Mouse (Mus musculus) adrenal gland, postnatal 4 days (tissue): Measurements from ENCODE around the gene Pawr. TPM values are rescaled to one million over a fixed set of nuclear protein-coding genes. Genes with fewer than 3 reads are reported as not detected.

ENCODE experiments used
- DNase-seq, 2 experiments: peaks; one replicate each; pipeline ENCODE4 v3.0.0; 2021 to 2022; ENCODE audit warnings: low spot score in 2 of 2, mixed read lengths in 2 of 2
- total RNA-seq, 2 experiments: library from RNA; stranded (reverse); gene quantifications; 2 replicates each; pipeline ENCODE4 v1.2.3; 2021

The Pawr gene
- total RNA-seq, 2 experiments from 2014 or later, result 9.1 to 13.4 TPM

- DNase-seq, result no peak
Observed at GRCm38 (mm10) chr10:108388410-108388915, 56.5 kb downstream of the Pawr start.

GRCm38 (mm10) chr10:108389178-108389926, 57.4 kb downstream of the Pawr start:
- no peak for DNase-seq

GRCm38 (mm10) chr10:108389927-108390287, 58.0 kb downstream of the Pawr start:
- no peak for DNase-seq

DNA sequence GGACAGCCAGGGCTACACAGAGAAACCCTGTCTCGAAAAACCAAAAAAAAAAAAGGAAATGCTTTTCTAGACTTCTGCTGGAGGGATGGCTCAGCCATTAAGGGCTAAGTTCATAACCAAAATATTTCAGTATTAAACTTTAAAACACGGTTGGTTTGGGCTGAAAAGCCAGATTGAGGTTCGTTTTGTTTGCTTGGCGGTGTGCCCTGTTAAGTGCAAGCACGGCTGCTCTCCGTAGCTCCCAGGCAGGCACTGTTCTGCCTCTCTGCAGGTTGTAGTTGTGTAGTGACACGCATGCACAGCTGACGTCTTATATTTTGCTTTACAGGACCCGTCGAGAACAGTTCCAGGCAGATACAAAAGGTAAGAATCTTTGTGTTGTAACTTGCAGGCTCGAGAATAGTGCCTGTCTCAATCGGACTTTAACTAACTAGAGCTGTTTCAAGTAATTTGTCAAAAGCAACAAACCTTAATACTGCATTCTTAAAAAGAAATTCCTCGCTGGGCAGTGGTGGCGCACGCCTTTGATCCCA, 59.5 kb downstream of the Pawr start:
- DNase-seq, result no peak

DNA sequence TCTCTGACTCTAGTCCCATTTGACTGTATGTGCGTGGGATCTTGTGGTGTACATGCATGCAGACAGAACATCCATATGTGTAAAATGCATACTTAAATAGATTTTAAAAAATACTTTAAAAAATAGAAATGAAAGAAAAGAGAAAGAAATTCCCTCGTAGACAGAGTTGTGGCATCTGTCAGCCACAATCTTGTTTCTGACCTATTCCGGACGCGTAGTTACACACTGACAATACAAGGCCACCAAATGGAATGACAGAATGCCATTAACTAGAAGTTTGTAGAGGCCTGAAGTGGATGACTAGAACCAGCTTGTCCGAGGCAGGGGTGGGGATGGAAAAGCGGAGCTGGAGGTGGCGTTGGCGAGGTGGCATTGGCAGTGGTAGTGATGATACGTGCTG, 60.2 kb downstream of the Pawr start:
- no peak for DNase-seq

DNA sequence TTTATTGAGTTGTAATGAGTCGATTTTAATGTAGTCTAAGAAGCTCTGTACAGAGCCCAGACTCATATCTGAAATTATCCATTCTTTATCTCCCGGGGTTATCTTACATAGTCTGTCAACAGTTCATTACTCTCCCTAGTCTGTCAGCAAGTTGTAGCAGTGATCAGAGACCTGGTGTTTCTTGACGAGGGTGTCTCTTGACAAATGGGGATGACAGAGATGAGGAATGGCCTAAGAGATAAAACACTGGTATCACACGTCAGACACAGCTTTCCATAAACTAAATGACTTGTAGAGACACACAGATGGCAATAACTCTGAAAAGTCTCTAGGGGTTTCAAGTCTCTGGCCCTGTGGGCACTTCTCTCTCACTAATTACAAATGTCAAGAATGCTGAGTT, 62.4 kb downstream of the Pawr start:
- no peak for DNase-seq

DNA sequence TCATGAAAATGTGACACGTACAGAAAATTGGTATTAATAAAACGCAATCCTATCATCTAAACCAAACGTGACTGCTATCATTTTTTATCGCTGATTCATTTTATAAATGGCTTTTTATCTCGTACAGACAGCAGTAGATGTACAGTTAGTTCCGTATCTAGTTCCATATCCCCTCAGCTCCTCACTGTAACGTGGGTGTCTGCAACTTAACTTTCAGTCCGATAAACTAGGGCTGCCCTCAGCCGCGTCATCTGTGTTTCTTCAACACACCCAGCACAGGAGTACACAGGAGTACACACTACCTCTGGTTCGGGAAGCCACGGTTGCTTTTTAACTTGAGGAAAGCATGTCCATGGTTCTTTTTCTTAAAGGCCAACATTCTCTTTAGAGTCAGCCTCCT, 63.3 kb downstream of the Pawr start:
- DNase-seq, result no peak

- no peak for DNase-seq
Observed at GRCm38 (mm10) chr10:108395647-108396046, 63.7 kb downstream of the Pawr start.

DNA sequence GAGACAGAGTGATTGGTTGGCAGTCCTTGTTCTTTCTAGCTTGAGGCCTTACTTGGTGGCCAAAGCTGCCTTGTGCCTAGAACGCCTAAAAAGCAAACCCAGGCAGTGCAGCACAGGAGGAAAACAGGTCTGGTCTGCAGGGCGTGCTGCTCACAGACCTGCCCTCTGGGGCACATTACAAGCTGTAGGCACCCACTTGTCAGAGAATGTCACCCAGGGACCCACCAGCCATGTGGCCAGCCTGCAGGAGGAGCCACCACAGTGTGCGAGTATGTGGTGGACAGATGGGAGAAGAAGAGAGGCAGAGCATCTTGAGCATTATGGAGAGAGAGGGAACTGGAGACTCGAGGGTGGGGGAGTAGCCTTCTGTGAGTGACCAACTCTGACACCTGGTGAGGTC, 70.8 kb downstream of the Pawr start:
- DNase-seq, result no peak

DNA sequence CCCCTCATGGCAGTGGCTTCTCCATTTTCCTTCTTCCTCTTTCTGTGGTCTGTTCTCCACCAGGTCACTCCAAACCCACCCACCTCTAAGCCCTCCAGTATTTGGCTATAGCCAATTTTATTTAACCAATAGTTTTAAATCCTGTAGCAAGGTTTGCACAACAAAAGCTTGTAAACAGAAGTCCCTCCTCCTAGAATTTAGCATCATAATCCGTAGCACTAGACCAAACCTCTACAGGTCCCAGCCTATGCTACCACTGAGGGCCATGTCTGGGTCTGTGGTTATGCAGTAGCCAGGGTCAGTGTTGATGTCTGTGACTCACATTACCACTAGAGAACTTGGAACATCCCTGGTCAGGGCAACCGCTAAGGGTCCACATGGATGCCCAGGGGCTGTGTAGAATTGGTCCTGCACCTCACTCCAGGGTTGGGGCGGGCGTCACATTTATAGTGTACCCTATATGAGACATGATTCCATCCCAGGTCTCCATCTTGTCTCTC, 71.5 kb downstream of the Pawr start:
- no peak for DNase-seq

DNA sequence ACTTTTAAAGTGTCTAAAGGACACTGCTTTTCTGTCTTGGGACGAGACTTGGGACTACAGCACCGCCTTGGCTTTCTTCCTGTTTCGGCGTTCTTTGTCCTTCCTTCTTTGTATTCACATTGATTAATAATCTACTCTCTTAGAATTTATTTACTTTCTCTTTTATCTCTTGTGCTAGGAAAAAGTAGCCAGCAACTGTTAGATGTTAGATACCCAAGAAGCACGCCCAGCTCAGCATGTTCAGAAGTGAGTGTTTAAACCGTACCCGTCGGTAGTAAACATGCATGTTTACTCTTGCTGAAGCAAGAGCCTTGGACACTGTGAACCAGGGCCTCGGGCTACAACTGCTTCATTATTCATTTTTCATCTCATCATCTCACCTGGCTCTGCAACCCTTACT, 72.2 kb downstream of the Pawr start:
- DNase-seq, result no peak

GRCm38 (mm10) chr10:108405076-108405475, 73.2 kb downstream of the Pawr start:
- DNase-seq, result no peak

GRCm38 (mm10) chr10:108405931-108406330, 74.0 kb downstream of the Pawr start:
- no peak for DNase-seq

DNA sequence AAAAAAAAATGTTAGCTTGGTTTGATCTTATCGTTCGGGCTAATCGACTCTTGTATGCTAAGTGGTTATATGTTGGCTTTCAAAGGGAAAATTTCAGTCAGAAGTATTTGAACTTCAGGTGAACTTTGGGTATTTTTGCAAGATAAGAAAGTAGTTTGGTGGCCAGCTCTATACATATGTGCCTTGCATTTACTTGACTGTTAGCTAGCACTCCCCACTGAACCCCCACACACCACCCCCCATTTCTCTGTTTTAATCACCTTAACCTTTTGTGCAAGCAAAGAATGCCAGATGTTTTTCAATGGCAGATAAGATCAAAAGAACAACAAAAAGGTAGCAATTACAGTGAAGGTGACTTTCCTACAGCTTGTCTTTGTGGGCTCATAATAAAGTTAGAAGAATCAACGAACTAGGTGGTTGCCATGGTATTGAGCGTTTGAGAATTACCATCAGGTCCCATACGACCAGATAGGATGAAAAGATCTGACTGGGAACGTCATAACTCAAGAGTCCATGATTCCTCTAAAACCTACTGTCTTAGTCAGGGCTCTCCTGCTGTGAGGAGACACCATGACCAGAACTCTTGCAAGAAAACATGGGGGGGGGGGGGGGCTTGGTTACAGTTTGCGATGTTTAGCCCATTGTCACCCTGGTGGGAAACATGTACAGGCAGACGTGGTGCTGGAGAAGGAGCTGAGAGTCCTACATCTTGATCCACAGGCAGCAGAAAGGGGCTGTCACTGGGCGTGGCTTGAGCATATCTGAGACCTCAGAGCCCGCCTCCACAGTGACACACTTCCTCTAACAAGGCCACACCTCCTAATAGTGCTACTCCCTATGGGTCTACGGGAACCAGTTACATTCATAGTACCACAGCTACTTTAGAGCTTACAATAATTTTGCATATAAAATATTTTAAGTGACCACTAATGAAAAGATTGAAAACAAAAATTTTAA, 75.2 kb downstream of the Pawr start:
- no peak for DNase-seq

GRCm38 (mm10) chr10:108408025-108408424, 76.1 kb downstream of the Pawr start:
- DNase-seq, result no peak

DNA sequence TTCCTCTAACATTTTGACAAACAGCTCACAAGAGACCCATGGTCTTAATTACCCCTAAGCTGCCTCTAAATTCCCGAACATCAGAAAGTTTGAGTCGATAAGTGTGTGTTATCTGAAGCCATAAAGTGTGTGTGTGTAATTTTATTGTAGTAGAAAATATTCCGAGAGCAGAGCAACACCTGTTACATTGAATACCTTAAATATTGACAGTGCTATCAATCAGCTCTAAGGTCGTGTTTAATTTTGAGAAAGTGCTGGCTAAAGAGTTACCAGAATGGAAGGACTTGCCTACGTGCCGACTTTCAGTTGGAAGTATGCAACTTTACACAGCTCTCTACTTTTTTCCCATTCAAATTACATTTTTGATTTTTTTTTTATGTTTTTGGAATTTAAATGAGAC, 76.5 kb downstream of the Pawr start:
- no peak for DNase-seq

DNA sequence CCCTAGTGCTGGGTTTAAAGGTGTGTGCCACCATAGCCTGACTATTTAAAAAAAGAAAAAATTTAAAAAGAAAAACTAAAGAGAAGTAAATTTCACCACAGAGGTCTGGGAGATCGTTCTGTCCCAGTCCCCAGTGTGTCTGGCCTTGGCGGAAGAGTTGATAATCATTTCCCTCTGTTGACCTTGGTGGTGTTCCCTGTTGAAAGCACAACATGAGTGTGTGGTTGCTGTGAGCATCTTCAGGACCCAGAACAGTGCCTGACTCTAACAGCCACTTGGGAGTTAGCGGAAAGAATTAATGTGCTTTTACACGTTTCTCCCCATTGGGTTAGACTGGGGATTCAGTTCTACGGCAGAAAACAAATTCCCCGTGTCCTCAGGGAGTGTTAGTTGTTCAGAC, 77.1 kb downstream of the Pawr start:
- DNase-seq, result no peak

GRCm38 (mm10) chr10:108409529-108409928, 77.6 kb downstream of the Pawr start:
- DNase-seq, result no peak

DNA sequence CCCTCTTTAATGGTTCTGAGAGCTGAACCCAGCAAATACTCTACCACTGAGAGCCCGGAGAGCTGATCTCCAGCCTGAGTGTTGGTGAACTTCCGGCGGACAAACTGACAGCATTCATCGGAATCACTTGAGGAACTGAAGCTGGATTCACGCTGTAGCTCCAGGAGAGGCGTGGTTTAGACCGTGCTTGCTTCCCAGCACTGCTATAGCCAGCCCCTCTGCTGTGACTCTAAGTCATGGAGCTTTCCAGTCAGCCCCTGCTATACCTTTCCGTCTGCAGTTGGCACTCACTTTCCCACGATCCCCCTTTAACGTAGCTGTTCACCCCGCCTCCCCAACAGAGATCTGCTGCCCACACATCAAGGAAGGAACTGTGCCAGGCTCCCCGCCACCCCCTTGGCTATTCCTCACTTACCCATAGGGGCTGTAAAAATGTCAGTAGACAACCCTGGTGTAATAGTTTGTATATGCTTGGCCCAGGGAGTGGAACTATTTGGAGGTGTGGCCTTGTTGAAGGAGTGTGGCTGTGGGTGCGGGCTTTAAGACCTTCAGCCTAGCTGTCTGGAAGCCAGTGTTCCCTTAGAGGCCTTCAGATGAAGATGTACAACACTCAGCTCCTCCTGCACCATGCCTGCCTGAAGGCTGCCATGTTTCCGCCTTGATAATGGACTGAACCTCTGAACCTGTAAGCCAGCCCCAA, 83.2 kb downstream of the Pawr start:
- DNase-seq, result no peak

GRCm38 (mm10) chr10:108417448-108417847, 85.5 kb downstream of the Pawr start:
- DNase-seq, result no peak

- DNase-seq, result no peak
Observed at GRCm38 (mm10) chr10:108430553-108430952, 98.6 kb downstream of the Pawr start.
